Mouse (Mus musculus): ENCODE data around the gene Pld3. TPM values are rescaled to one million over a fixed set of nuclear protein-coding genes. Genes with fewer than 3 reads are reported as not detected.

Gene Pld3
- polyA plus RNA-seq, 1 experiment from 2014 or later = 139 TPM

DNA sequence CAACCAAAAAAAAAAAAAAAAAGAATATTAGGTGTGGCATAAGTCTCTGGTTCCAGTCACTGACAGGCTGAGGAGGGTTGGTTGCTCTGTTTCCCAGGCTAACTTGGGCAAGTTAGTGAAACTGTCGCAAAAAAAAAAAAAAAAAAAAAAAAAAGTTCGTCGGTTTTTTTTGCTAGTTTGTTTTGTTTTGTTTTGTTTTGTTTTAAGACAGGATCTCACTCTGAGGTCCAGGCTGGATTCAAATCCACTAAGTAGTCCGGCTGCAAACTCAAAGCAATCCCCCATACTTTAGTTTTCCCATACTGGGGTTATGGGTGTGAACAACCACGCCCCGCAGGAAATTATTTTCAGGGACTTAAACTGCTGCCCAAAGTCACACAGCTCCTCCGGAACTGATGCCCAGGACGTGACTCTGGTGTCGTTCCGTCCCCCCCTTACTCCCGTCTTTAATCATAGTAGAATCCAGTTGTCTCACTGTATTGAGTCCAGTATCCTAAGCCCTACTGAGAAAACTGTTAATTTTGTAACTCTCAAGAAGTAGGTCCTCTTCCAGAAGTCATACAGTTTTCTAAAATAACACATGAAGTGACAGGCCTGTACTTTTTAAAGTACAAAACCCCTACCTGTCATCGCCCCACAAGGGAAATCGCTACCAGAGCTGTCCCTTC, 66.8 kb downstream of the Pld3 start:
- H3K9ac ChIP-seq (replicated peaks; ENCODE audit: low read depth, low read length) = 0 out of 2 replicates have a peak overlapping the region, but pooled peaks have one; percentile 28
- peak overlapping the region; percentile 68 for H3K4me3 ChIP-seq (replicated peaks; ENCODE audit: low read length)
- WGBS = 5% methylated on average over 13 of the region's 13 CpGs
- ATAC-seq = peak; percentile 11
- H3K4me1 ChIP-seq (replicated peaks; ENCODE audit: control insufficient read depth, insufficient read depth, low read length) = peaks cover 16% of the 10 kb centered on the region
- H3K27ac ChIP-seq (ENCODE audit: low read length) = no peak overlapping the region
- no peaks in the 10 kb centered on the region for H3K27me3 ChIP-seq (replicated peaks; ENCODE audit: control insufficient read depth, insufficient read depth, low read length)
- H3K4me2 ChIP-seq (ENCODE audit: low read length) = peak overlapping the region; percentile 63
- H3K9me3 ChIP-seq (ENCODE audit: control insufficient read depth, low read length) = no peaks in the 10 kb centered on the region
- H3K36me3 ChIP-seq (ENCODE audit: control insufficient read depth, insufficient read depth) = no peaks in the 10 kb centered on the region

DNA sequence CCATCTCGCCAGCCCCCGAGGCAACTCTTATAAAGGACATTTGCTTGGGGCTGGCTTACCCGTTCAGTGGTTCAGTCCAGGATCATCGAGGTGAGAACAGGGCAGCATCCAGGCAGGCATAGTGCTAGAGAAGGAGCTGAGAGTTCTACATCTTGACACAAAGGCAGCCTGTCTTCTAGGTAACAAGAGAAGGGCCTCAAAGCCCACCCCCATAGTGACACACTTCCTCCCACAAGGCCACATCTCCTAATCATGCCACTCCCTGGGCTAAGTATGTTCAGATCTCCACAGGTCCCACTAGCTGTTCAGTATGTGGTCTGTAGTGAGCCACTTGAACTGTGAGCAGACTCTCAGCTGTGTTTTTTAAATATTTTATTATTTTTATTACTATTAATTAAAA, 69.2 kb downstream of the Pld3 start:
- no peak overlapping the region for H3K27ac ChIP-seq (ENCODE audit: low read length)
- peaks cover 9% of the 10 kb centered on the region for H3K4me1 ChIP-seq (replicated peaks; ENCODE audit: control insufficient read depth, insufficient read depth, low read length)
- no peaks in the 10 kb centered on the region for H3K36me3 ChIP-seq (ENCODE audit: control insufficient read depth, insufficient read depth)
- no peak overlapping the region for H3K4me3 ChIP-seq (replicated peaks; ENCODE audit: low read length)
- H3K4me2 ChIP-seq (ENCODE audit: low read length) = no peak overlapping the region
- H3K9ac ChIP-seq (replicated peaks; ENCODE audit: low read depth, low read length) = no peak overlapping the region
- no peak for ATAC-seq
- no peaks in the 10 kb centered on the region for H3K27me3 ChIP-seq (replicated peaks; ENCODE audit: control insufficient read depth, insufficient read depth, low read length)
- 82% methylated on average over 4 of the region's 4 CpGs for WGBS
- H3K9me3 ChIP-seq (ENCODE audit: control insufficient read depth, low read length) = no peaks in the 10 kb centered on the region

Other genes starting within 250 kb of the Pld3 start
- gene Ltbp4, start 215.5 kb downstream of the Pld3 start, polyA plus RNA-seq (2015; fragmentation: Nextera tagmentation; extraction: Ambion mirVana) = 13.3 and 18.2 TPM in 2 replicates
- gene Shkbp1, start 197.2 kb downstream of the Pld3 start, polyA plus RNA-seq (2015; fragmentation: Nextera tagmentation; extraction: Ambion mirVana) = 88.1 and 95.5 TPM in 2 replicates
- gene Gm20479, start 195.8 kb downstream of the Pld3 start, polyA plus RNA-seq (2015; fragmentation: Nextera tagmentation; extraction: Ambion mirVana) = not detected in 2 replicates
- 2.3 and 2.5 TPM in 2 replicates for gene Sptbn4, start 105.5 kb downstream of the Pld3 start, polyA plus RNA-seq (2015; fragmentation: Nextera tagmentation; extraction: Ambion mirVana)
- 14.9 and 16.8 TPM in 2 replicates for gene Blvrb, start 105.2 kb downstream of the Pld3 start, polyA plus RNA-seq (2015; fragmentation: Nextera tagmentation; extraction: Ambion mirVana)
- 11.6 and 14.8 TPM in 2 replicates for gene Sertad3, start 79.5 kb downstream of the Pld3 start, polyA plus RNA-seq (2015; fragmentation: Nextera tagmentation; extraction: Ambion mirVana)
- gene Sertad1, start 66.3 kb downstream of the Pld3 start, polyA plus RNA-seq (2015; fragmentation: Nextera tagmentation; extraction: Ambion mirVana) = 6.5 and 7.0 TPM in 2 replicates
- gene Prx, start 53.9 kb downstream of the Pld3 start, polyA plus RNA-seq (2015; fragmentation: Nextera tagmentation; extraction: Ambion mirVana) = 1.1 and 1.3 TPM in 2 replicates
- 0.24 and 0.67 TPM in 2 replicates for gene Hipk4, start 30.0 kb downstream of the Pld3 start, polyA plus RNA-seq (2015; fragmentation: Nextera tagmentation; extraction: Ambion mirVana)
- 39.1 and 40.2 TPM in 2 replicates for gene 2310022A10Rik, start within 50 bp of the Pld3 start, polyA plus RNA-seq (2015; fragmentation: Nextera tagmentation; extraction: Ambion mirVana)
- 83.7 and 99.3 TPM in 2 replicates for gene Akt2, start 38.3 kb upstream of the Pld3 start, polyA plus RNA-seq (2015; fragmentation: Nextera tagmentation; extraction: Ambion mirVana)
- gene Ttc9b, start 100.7 kb upstream of the Pld3 start, polyA plus RNA-seq (2015; fragmentation: Nextera tagmentation; extraction: Ambion mirVana) = 56.2 and 65.7 TPM in 2 replicates
- gene Map3k10, start 121.4 kb upstream of the Pld3 start, polyA plus RNA-seq (2015; fragmentation: Nextera tagmentation; extraction: Ambion mirVana) = 10.6 and 14.3 TPM in 2 replicates
- 13.8 and 14.5 TPM in 2 replicates for gene Zfp607b, start 136.1 kb upstream of the Pld3 start, polyA plus RNA-seq (2015; fragmentation: Nextera tagmentation; extraction: Ambion mirVana)
- 132 and 133 TPM in 2 replicates for gene Zfp60, start 178.2 kb upstream of the Pld3 start, polyA plus RNA-seq (2015; fragmentation: Nextera tagmentation; extraction: Ambion mirVana)

Data from forebrain, embryonic 16.5 days (tissue).